Mouse (Mus musculus) heart, embryonic 10.5 days (tissue): ENCODE measurements around the gene Arl3. TPM values are rescaled to one million over a fixed set of nuclear protein-coding genes. Genes with fewer than 3 reads are reported as not detected.

Experiments used
- DNase-seq: peaks from one replicate; pipeline ENCODE4 v3.0.0-alpha.2; 2017; ENCODE audit warnings: low spot score
- H3K27ac ChIP-seq: fragments of 300-500 bp; sonication (generic); 2 replicates; pipeline ENCODE4 v1.5.1; 2016; ENCODE audit warnings: mild to moderate bottlenecking
- H3K27me3 ChIP-seq: fragments of 300-500 bp; sonication (generic); 2 replicates; pipeline ENCODE4 v1.6.1; 2016; ENCODE audit warnings: mild to moderate bottlenecking; ENCODE audit not compliant: poor library complexity, insufficient read depth, severe bottlenecking
- H3K36me3 ChIP-seq: fragments of 300-500 bp; sonication (generic); 2 replicates; pipeline ENCODE4 v1.6.1; 2016; ENCODE audit warnings: mild to moderate bottlenecking, moderate library complexity
- H3K4me1 ChIP-seq: fragments of 300-500 bp; sonication (generic); 2 replicates; pipeline ENCODE4 v1.6.1; 2016; ENCODE audit warnings: mild to moderate bottlenecking
- H3K4me3 ChIP-seq: fragments of 300-500 bp; sonication (generic); 2 replicates; pipeline ENCODE4 v1.5.1; 2016; ENCODE audit warnings: mild to moderate bottlenecking, moderate library complexity
- H3K9me3 ChIP-seq: fragments of 300-500 bp; sonication (generic); 2 replicates; pipeline ENCODE4 v1.6.1; 2016; ENCODE audit warnings: mild to moderate bottlenecking, moderate library complexity
- WGBS: fragments of 180-500 bp; shearing (Covaris S2); methylation state at CpG from one replicate; pipeline ENCODE4 v1.1.7; 2016; 5-methylcytosine and 5-hydroxymethylcytosine counted together
- polyA plus RNA-seq: library from polyadenylated mRNA; unstranded; fragments of >200 nt; fragmentation: Nextera tagmentation; extraction: Ambion mirVana; gene quantifications from 2 replicates; pipeline ENCODE4 v1.2.1, GENCODE M21; 2016

The Arl3 gene
- polyA plus RNA-seq, 1 experiment from 2014 or later = 134 TPM

- Histone ChIP-seq H3K27ac (peak overlapping the region; percentile 89), H3K4me1 (peaks cover 57% of the 10 kb centered on the region), H3K9me3 (no peaks in the 10 kb centered on the region), H3K4me3 (peak overlapping the region; percentile 52), H3K27me3 (no peaks in the 10 kb centered on the region), H3K36me3 (peaks cover 36% of the 10 kb centered on the region)
- no peak for DNase-seq
- WGBS = 25% methylated on average over 14 of the region's 14 CpGs
These were observed 55.3 kb downstream of the Arl3 start for GRCm38 (mm10) chr19:46517529-46518351.

- Histone ChIP-seq H3K27ac (no peak overlapping the region), H3K4me3 (no peak overlapping the region), H3K36me3 (peaks cover 44% of the 10 kb centered on the region), H3K4me1 (peaks cover 52% of the 10 kb centered on the region), H3K27me3 (no peaks in the 10 kb centered on the region), H3K9me3 (no peaks in the 10 kb centered on the region)
- no peak for DNase-seq
- WGBS = 63% methylated on average over 3 of the region's 3 CpGs
These were observed 56.1 kb downstream of the Arl3 start for GRCm38 (mm10) chr19:46516667-46517528.

- Histone ChIP-seq H3K9me3 (no peaks in the 10 kb centered on the region), H3K27me3 (no peaks in the 10 kb centered on the region), H3K27ac (no peak overlapping the region), H3K4me1 (peaks cover 49% of the 10 kb centered on the region), H3K4me3 (no peak overlapping the region), H3K36me3 (peaks cover 52% of the 10 kb centered on the region)
- DNase-seq = peak; percentile 75
- WGBS = 89% methylated on average over 24 of the region's 24 CpGs
These were observed 57.6 kb downstream of the Arl3 start for GRCm38 (mm10) chr19:46515287-46515821.

- 83% methylated on average over 12 of the region's 12 CpGs for WGBS
- peaks cover 49% of the 10 kb centered on the region for H3K4me1 ChIP-seq
- H3K9me3 ChIP-seq = no peaks in the 10 kb centered on the region
- H3K27me3 ChIP-seq = no peaks in the 10 kb centered on the region
- no peak overlapping the region; the same call in 1 of the 2 replicates for H3K4me3 ChIP-seq
- no peak overlapping the region for H3K27ac ChIP-seq
- peaks cover 57% of the 10 kb centered on the region for H3K36me3 ChIP-seq
- DNase-seq = no peak
These were observed 58.6 kb downstream of the Arl3 start for GRCm38 (mm10) chr19:46514387-46514786.

GRCm38 (mm10) chr19:46511263-46511662 lies 61.7 kb downstream of the Arl3 start:
- H3K4me3 ChIP-seq = no peak overlapping the region
- H3K4me1 ChIP-seq = peaks cover 59% of the 10 kb centered on the region
- no peaks in the 10 kb centered on the region for H3K27me3 ChIP-seq
- H3K27ac ChIP-seq = no peak overlapping the region
- no peak for DNase-seq
- peaks cover 85% of the 10 kb centered on the region for H3K36me3 ChIP-seq
- no peaks in the 10 kb centered on the region for H3K9me3 ChIP-seq
- 82% methylated on average over 10 of the region's 10 CpGs for WGBS

GRCm38 (mm10) chr19:46510824-46511223 lies 62.2 kb downstream of the Arl3 start:
- H3K27ac ChIP-seq = no peak overlapping the region
- H3K9me3 ChIP-seq = no peaks in the 10 kb centered on the region
- WGBS = 59% methylated on average over 3 of the region's 3 CpGs
- H3K27me3 ChIP-seq = no peaks in the 10 kb centered on the region
- H3K4me1 ChIP-seq = peaks cover 63% of the 10 kb centered on the region
- H3K36me3 ChIP-seq = peaks cover 88% of the 10 kb centered on the region
- no peak overlapping the region for H3K4me3 ChIP-seq
- DNase-seq = no peak

GRCm38 (mm10) chr19:46510401-46510800 lies 62.6 kb downstream of the Arl3 start:
- Histone ChIP-seq H3K4me1 (peaks cover 67% of the 10 kb centered on the region), H3K9me3 (no peaks in the 10 kb centered on the region), H3K36me3 (peaks cover 88% of the 10 kb centered on the region), H3K27ac (no peak overlapping the region), H3K4me3 (no peak overlapping the region), H3K27me3 (no peaks in the 10 kb centered on the region)
- no peak for DNase-seq
- WGBS = 65% methylated on average over 5 of the region's 5 CpGs

- H3K4me1 ChIP-seq = peaks cover 74% of the 10 kb centered on the region
- 82% methylated on average over 4 of the region's 4 CpGs for WGBS
- peaks cover 84% of the 10 kb centered on the region for H3K36me3 ChIP-seq
- H3K27me3 ChIP-seq = no peaks in the 10 kb centered on the region
- H3K9me3 ChIP-seq = no peaks in the 10 kb centered on the region
- peak overlapping the region; percentile 9; the same call in 1 of the 2 replicates for H3K27ac ChIP-seq
- DNase-seq = no peak
- no peak overlapping the region for H3K4me3 ChIP-seq
These were observed 63.3 kb downstream of the Arl3 start for GRCm38 (mm10) chr19:46509736-46510135.

- H3K27me3 ChIP-seq = no peaks in the 10 kb centered on the region
- peaks cover 77% of the 10 kb centered on the region for H3K4me1 ChIP-seq
- 66% methylated on average over 3 of the region's 3 CpGs for WGBS
- H3K36me3 ChIP-seq = peaks cover 79% of the 10 kb centered on the region
- no peaks in the 10 kb centered on the region for H3K9me3 ChIP-seq
- no peak for DNase-seq
- H3K27ac ChIP-seq = peak overlapping the region; percentile 54; the same call in 1 of the 2 replicates
- no peak overlapping the region for H3K4me3 ChIP-seq
These were observed 63.8 kb downstream of the Arl3 start for GRCm38 (mm10) chr19:46509202-46509601.

- Histone ChIP-seq H3K36me3 (peaks cover 74% of the 10 kb centered on the region), H3K4me1 (peaks cover 81% of the 10 kb centered on the region), H3K4me3 (no peak overlapping the region), H3K27me3 (no peaks in the 10 kb centered on the region), H3K27ac (peak overlapping the region; percentile 54), H3K9me3 (no peaks in the 10 kb centered on the region)
- DNase-seq = no peak
- WGBS = 75% methylated on average over 3 of the region's 3 CpGs
These were observed 64.3 kb downstream of the Arl3 start for GRCm38 (mm10) chr19:46508738-46509137.

GRCm38 (mm10) chr19:46507806-46508205 lies 65.2 kb downstream of the Arl3 start:
- Histone ChIP-seq H3K36me3 (peaks cover 65% of the 10 kb centered on the region), H3K9me3 (no peaks in the 10 kb centered on the region), H3K4me1 (peaks cover 78% of the 10 kb centered on the region), H3K27ac (peak overlapping the region; percentile 13; the same call in 1 of the 2 replicates), H3K27me3 (no peaks in the 10 kb centered on the region), H3K4me3 (no peak overlapping the region)
- WGBS = 80% methylated on average over 1 of the region's 1 CpGs
- no peak for DNase-seq

- peak overlapping the region; percentile 63; the same call in 1 of the 2 replicates for H3K27ac ChIP-seq
- peaks cover 79% of the 10 kb centered on the region for H3K4me1 ChIP-seq
- 78% methylated on average over 8 of the region's 8 CpGs for WGBS
- H3K36me3 ChIP-seq = peaks cover 62% of the 10 kb centered on the region
- no peaks in the 10 kb centered on the region for H3K9me3 ChIP-seq
- no peaks in the 10 kb centered on the region for H3K27me3 ChIP-seq
- no peak overlapping the region for H3K4me3 ChIP-seq
- no peak for DNase-seq
These were observed 65.8 kb downstream of the Arl3 start for GRCm38 (mm10) chr19:46507181-46507581.

- H3K4me3 ChIP-seq = peak overlapping the region; percentile 94
- H3K27me3 ChIP-seq = no peaks in the 10 kb centered on the region
- DNase-seq = no peak
- peak overlapping the region; percentile 63; the same call in 1 of the 2 replicates for H3K27ac ChIP-seq
- 88% methylated on average over 3 of the region's 3 CpGs for WGBS
- peaks cover 57% of the 10 kb centered on the region for H3K36me3 ChIP-seq
- no peaks in the 10 kb centered on the region for H3K9me3 ChIP-seq
- peaks cover 83% of the 10 kb centered on the region for H3K4me1 ChIP-seq
These were observed 66.7 kb downstream of the Arl3 start for GRCm38 (mm10) chr19:46506372-46506717.
